Mouse (Mus musculus): ENCODE measurements around the gene Atp5f1. TPM values are rescaled to one million over a fixed set of nuclear protein-coding genes. Genes with fewer than 3 reads are reported as not detected.
"Not testable (repeated sequence)": the region's sequence is repeated elsewhere in the genome, so short reads cannot be mapped to it uniquely, and the experiment has no call there.

Atp5f1 gene
- polyA plus RNA-seq, 1 experiment, result 1,422 TPM

- Histone ChIP-seq H3K4me1 (ENCODE audit: control insufficient read depth, insufficient read depth, low read length) (peaks cover 5% of the 10 kb centered on the region; the same call in 1 of the 2 replicates), H3K4me3 (ENCODE audit: insufficient read depth, low read depth, low read length) (no peak overlapping the region), H3K27ac (ENCODE audit: insufficient read depth, low read depth, low read length) (no peak overlapping the region)
- WGBS, result 62% methylated on average over 3 of the region's 3 CpGs
- no peak for TF ChIP-seq POLR2A (IDR thresholded peaks at IDR 0.05; ENCODE audit: insufficient read depth, low read depth, low read length)
- no peak for TF ChIP-seq CTCF (IDR thresholded peaks at IDR 0.05; ENCODE audit: insufficient read depth, low read depth, low read length)
These were observed 41.5 kb downstream of the Atp5f1 start for GRCm38 (mm10) chr3:105918355-105918745.

DNA sequence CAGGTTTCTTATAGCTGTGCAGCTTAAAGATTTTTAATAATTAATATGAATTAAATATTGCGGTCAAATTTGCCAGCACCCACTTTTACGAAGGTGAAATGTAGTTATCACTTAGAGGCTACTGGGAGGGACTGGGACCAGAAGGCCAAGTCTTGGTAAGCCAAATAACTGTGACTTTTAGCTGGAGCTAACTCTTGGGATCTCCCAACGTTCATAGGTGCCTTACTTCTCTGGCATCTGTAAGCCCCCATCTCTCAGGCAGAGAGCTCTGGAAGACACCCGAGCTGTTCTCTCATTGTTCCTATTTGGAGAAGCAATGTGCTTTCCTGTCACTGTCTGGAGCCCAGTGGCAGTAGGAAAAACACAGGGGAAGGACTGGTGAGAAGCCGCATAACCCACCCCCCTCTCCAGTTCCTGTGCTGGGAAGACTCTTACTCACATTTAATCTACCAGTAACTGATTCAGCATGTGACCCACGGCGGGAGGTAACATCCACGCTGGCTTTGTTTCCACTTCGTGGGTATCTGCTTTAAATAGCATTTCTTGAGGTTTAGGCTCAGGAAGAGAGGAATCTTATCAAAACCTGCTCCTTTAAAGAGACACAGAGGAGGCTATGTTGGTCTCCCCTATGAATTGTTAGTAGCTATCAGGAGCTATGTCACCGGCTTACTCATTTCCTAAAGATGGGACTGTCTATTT is 42.1 kb downstream of the Atp5f1 start:
- H3K27ac ChIP-seq (ENCODE audit: insufficient read depth, low read depth, low read length), result no peak overlapping the region
- WGBS, result 42% methylated on average over 10 of the region's 10 CpGs
- no peak for TF ChIP-seq POLR2A (IDR thresholded peaks at IDR 0.05; ENCODE audit: insufficient read depth, low read depth, low read length)
- no peak for TF ChIP-seq CTCF (IDR thresholded peaks at IDR 0.05; ENCODE audit: insufficient read depth, low read depth, low read length)

GRCm38 (mm10) chr3:105916455-105916854 is 43.4 kb downstream of the Atp5f1 start:
- not testable (repeated sequence) for H3K4me1 ChIP-seq (ENCODE audit: control insufficient read depth, insufficient read depth, low read length); H3K4me3 ChIP-seq (ENCODE audit: insufficient read depth, low read depth, low read length); H3K27ac ChIP-seq (ENCODE audit: insufficient read depth, low read depth, low read length)

More for the DNA sequence above, 42.1 kb downstream of the Atp5f1 start:
- Histone ChIP-seq H3K4me3 (ENCODE audit: insufficient read depth, low read depth, low read length) (no peak overlapping the region), H3K4me1 (ENCODE audit: control insufficient read depth, insufficient read depth, low read length) (peaks cover 5% of the 10 kb centered on the region; the same call in 1 of the 2 replicates)

DNA sequence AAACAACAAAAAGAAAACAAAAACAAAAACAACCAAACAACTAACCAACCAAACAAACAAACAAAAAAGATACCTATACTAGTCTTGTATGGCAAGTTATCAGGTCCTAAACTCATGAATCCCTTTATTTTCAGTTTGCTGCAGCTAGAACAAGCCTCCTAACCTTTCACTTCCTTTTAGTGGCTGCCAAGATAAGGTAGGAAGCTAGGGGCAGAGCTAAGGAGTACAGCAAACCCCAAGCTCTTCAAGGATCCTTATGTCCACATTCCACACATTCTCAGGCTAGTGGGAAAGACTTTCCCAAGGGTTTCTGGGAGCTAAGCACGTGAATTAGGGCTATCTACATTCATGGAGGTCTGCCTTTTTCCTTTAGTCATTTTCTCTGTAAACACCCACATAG is 44.6 kb downstream of the Atp5f1 start:
- Histone ChIP-seq H3K4me3 (ENCODE audit: insufficient read depth, low read depth, low read length) (no peak overlapping the region), H3K27ac (ENCODE audit: insufficient read depth, low read depth, low read length) (no peak overlapping the region), H3K4me1 (ENCODE audit: control insufficient read depth, insufficient read depth, low read length) (peaks cover 5% of the 10 kb centered on the region; the same call in 1 of the 2 replicates)
- WGBS, result 78% methylated on average over 1 of the region's 1 CpGs
- TF ChIP-seq CTCF (IDR thresholded peaks at IDR 0.05; ENCODE audit: insufficient read depth, low read depth, low read length) (no peak), POLR2A (IDR thresholded peaks at IDR 0.05; ENCODE audit: insufficient read depth, low read depth, low read length) (no peak)

DNA sequence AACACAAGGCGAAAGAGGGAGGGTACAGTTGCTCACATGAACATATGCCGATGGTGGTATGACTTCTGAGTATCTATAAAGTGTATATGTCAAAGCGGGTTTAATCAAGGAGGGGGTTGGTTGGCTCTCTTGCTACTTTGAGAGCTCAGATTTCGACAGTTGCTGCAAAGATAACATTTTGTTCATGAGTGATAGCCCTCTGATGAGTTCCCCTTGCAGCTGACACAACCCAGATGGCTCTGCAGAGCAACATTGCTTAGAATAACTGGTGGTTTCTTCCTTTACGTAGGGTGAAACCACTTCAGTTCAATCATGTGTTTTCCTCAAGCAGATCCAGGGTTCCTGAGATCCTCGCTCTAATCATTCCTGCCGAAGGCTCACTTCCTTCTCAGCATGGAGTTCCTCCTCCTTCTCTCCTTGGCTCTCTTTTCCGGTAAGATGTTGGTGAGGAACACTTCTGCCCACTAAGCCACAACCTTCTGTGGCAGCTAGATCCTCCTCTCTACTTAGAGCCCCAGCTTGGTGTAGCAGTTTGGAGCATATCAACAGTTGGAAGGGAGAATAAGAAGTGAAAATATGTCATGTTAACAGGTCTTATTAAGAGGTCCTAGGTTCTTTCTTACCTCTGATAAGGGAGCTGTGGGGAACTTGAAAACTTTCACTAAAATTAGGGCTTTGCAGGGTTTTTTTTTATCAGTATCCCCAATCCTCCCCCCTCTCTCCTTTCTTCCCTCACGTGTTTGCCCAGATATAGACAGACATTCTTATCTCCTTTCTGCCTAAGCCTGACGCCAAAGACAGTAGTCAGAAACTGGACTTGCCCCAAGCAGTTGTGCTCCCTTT is 45.8 kb downstream of the Atp5f1 start:
- Histone ChIP-seq H3K4me3 (ENCODE audit: insufficient read depth, low read depth, low read length) (no peak overlapping the region), H3K4me1 (ENCODE audit: control insufficient read depth, insufficient read depth, low read length) (peaks cover 5% of the 10 kb centered on the region; the same call in 1 of the 2 replicates), H3K27ac (ENCODE audit: insufficient read depth, low read depth, low read length) (no peak overlapping the region)
- 80% methylated on average over 10 of the region's 10 CpGs for WGBS
- TF ChIP-seq POLR2A (IDR thresholded peaks at IDR 0.05; ENCODE audit: insufficient read depth, low read depth, low read length), result no peak
- no peak for TF ChIP-seq CTCF (IDR thresholded peaks at IDR 0.05; ENCODE audit: insufficient read depth, low read depth, low read length)

DNA sequence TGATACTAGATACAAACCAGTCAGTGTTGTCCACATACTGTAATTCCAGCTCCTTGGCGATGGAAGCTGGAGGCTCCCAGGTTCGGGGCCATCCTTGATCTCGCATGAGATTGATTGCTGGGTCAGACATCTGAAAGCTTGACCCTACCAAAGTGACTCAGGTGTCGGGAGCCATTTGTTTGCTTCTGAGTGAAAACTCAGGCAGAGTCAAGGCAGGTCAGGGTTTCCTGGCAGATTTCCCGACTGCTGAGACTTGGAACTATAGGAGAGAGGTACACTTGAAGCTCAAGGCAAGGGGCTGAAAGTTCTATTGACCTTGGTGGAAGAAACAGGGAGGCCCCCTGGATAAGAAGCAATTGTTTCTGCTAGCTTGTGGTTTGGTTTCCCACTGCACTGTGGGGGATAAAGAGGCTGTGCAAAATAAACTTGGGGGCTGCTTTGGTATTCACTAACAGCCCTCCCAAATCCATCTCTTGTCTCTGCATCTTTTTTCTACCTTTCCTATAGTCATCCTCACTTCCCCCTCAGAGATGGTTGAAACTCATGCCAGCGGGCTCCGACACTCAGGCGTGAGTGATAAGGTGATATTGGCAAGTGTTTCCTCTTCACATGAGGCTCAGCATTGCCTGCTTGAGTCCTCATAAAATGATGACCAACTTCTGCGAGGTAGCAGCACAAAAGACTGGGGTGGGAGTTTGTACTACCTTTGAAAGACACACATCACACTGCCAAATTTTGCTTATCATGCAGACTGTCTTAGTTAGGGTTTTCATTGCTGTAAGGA is 47.6 kb downstream of the Atp5f1 start:
- no peaks in the 10 kb centered on the region for H3K4me1 ChIP-seq (ENCODE audit: control insufficient read depth, insufficient read depth, low read length)
- H3K27ac ChIP-seq (ENCODE audit: insufficient read depth, low read depth, low read length), result no peak overlapping the region
- 86% methylated on average over 9 of the region's 9 CpGs for whole genome bisulfite sequencing

DNA sequence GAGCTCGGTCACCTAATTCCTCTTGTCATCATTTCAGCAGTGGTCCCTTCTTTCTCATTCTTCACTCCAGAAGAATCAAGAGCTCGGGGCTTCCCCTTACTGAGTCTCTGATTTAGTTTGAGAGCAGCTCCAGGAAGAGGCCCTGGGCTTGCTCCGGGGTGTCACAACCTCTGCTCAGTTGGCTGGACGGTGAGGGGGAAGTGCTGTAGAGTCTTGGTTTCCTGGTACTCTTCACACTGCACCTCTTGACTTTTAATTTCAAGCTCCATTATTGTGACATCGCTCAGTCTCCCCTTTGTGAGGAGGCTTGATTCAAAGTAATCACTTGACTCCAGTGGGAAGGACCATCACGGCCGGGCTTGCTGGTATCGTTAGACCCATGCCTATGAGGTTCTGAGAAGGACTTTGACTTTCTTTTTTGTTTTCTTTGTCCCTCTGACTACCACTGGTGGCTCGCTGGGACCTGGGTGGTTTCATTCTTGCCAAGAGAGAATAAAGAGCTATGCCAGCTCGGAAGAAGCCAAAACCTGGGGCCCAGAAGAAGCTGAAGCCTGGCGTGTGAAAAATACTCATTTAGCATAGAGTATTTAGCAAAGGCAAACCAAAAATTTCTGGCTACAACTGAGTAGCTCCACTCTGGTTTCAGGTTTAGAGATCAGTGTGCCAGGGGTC is 49.2 kb downstream of the Atp5f1 start:
- Histone ChIP-seq H3K4me3 (ENCODE audit: insufficient read depth, low read depth, low read length) (no peak overlapping the region), H3K27ac (ENCODE audit: insufficient read depth, low read depth, low read length) (no peak overlapping the region), H3K4me1 (ENCODE audit: control insufficient read depth, insufficient read depth, low read length) (no peaks in the 10 kb centered on the region)
- WGBS, result 73% methylated on average over 11 of the region's 11 CpGs
- TF ChIP-seq CTCF (IDR thresholded peaks at IDR 0.05; ENCODE audit: insufficient read depth, low read depth, low read length) (no peak), POLR2A (IDR thresholded peaks at IDR 0.05; ENCODE audit: insufficient read depth, low read depth, low read length) (no peak)

More for the DNA sequence above, 47.6 kb downstream of the Atp5f1 start:
- TF ChIP-seq CTCF (IDR thresholded peaks at IDR 0.05; ENCODE audit: insufficient read depth, low read depth, low read length) (no peak), POLR2A (IDR thresholded peaks at IDR 0.05; ENCODE audit: insufficient read depth, low read depth, low read length) (no peak)
- H3K4me3 ChIP-seq (ENCODE audit: insufficient read depth, low read depth, low read length), result no peak overlapping the region

- 96% methylated on average over 4 of the region's 4 CpGs for WGBS
These were observed 50.9 kb downstream of the Atp5f1 start for GRCm38 (mm10) chr3:105908976-105909375.

More at GRCm38 (mm10) chr3:105908976-105909375, 50.9 kb downstream of the Atp5f1 start:
- Histone ChIP-seq H3K4me3 (ENCODE audit: insufficient read depth, low read depth, low read length) (no peak overlapping the region), H3K27ac (ENCODE audit: insufficient read depth, low read depth, low read length) (no peak overlapping the region), H3K4me1 (ENCODE audit: control insufficient read depth, insufficient read depth, low read length) (no peaks in the 10 kb centered on the region)
- TF ChIP-seq POLR2A (IDR thresholded peaks at IDR 0.05; ENCODE audit: insufficient read depth, low read depth, low read length), result no peak
- no peak for TF ChIP-seq CTCF (IDR thresholded peaks at IDR 0.05; ENCODE audit: insufficient read depth, low read depth, low read length)
